Mouse (Mus musculus) layer of hippocampus, adult 9-11 months (tissue): Measurements from ENCODE around the gene Usp4.

Source experiments
- DNase-seq: peaks from one replicate; pipeline ENCODE4 v3.0.0; 2022

The Usp4 gene

DNA sequence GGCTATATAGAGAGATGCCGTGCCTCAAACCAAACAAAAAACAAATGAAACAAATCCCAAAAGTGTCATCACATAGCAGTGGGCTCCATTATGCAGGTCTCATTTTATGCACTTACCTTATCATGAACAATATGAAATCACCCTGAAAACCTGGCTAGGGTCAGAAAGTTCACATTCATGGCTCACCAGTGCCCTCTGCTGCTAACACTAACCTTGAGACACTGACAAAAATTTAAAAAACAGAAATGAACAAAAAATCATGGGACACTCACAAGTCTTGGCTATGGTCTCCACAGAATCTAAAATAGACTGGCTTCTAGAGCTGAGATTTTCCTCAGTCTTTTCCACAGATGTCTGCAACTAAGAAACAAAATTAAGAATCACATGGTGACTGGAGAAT lies 64.6 kb downstream of the Usp4 start:
- no peak for DNase-seq

DNA sequence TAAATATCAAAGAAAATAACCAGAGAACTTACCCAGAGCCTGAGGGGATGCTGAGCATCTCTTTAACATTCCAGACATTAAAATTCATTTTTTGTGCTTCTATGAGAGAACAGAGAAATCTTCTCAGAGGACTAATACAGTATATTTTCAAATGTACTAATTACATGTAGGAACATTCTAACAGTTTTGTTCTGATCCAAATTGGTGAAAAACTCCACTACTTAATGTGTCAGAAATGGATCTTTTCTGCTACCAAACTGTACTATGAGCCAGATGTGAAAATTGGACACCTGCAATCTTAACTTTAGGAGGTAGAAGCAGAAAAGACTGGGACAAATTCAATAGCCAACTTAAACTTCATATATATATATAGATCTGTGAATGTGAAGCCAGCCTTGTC lies 80.7 kb downstream of the Usp4 start, which contains the start of gene Ccdc36:
Gene Ccdc36 (minus strand): TSS at position 101 of the 400 bp plus-strand sequence.
- no peak for DNase-seq

DNA sequence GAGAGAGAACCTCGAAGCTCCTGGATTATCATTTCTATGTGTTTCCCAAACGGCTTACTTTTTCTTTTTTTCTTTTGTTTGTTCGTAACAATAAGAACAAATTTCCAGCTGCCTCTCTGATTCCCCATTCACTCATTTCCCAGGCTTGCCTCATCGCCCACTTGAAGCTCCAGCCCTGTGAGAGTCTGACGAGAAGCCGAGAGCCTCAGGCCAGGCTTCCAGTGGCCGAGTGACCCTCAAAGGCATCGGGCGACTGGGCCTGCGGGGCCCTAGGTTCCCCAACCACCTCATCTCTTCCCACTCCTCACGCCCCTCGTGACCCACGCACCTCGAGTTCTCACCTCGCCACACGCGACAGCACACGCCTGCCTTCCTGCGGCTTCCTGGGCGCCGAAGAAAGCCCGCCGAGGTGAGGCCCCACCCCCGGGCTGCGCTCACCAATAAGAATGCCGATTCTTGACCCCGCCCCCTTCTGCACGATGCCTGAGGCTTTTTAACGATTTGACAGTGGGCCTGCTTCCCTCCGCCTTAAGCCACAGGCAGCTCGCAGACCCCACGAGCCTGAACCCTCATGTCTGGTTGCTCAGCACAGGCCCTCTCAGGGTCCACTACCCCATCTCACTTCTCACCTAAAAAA lies 83.9 kb downstream of the Usp4 start:
- no peak for DNase-seq

DNA sequence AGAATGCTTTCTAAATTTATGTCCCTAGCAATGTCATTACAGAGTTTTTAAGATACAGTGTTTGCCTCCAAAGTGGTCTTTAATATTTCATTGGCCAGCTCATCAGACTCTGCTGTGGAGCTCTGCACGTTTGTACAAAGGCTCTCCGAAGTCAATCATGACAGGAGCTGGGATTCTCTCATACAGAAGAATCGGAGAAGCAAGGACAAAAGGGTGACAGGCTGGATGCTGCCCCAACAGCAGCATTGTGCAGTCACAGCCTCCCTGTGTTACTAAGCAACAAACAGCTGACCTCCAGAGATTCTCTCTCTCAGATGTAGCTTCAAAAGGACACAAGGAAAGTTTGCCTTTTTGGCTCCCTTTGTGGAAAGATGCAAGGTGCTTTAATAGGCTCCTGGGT lies 88.5 kb downstream of the Usp4 start, which contains the start of gene BC048562:
Gene BC048562 (plus strand): TSS at position 301 of the 400 bp plus-strand sequence.
- DNase-seq, result no peak

DNA sequence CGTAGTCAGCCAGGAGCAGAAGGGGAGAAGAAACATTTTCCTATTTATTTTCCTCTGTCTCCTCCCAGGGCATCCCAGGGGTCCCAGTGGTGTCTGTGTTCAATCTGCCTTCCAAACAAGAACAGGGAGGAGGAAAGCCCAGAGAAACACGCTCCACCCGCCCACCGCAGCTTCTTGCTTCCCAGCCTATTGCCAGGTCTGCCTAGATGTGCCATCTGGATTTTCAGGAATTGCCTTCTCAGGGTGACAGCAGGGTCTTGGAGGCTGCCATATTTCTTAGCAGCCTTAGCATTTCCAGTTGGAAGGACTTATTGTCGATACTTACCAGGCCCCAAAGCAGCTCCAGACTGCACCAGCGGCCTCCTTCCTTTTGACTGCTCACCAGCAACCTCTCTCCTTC lies 91.5 kb downstream of the Usp4 start:
- DNase-seq, result peak; percentile 55

DNA sequence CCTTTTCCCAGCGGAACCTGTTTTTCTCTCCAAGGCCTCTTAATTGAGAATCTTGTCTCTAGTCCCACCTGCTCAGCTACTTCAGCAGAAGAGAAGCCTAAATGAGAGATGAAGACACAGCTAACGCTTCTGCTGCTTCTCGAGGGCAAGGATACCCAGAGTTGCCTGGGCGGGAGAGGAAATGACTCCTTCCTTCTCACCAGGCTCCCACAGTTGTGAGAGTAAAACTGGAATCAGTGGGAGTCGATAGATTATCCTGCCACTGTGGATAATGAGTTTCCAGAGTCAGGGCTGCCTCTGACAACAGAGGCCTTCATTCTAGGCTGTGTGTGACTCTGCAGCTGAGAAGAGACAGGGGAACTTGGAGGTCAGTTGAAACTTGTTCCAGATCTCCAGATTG lies 92.8 kb downstream of the Usp4 start:
- DNase-seq, result no peak

DNA sequence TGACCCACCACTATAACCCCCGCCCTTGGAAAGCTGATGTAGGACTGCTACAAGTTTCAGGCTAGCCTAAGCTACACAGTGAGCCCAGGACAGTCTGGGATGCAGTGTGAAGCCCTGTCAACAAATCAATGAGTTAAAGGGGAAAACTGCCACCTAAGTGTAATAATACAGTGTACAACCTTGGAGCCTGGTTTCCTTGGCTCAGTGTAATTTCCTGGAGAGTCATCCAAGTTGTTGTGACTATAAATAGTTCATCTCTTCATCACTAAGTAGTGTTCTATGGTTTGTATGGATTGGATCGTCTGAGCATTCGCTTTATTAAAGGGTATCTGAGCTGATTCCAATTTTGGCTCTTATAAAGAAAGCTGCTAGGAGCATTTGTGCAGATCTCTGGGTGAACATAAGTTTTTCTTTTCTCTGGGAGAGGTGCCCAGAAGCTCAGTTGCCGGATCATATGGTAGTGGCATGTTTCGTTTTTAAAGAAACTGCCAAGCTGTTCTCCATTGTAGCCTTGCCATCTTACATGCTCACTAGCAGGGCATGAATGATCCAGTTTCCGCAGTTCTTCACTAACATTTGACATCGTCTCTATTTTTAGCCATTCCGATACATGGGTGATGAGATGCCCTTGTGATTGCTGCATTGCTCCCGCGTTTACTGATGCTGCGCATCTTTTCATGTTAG lies 93.7 kb downstream of the Usp4 start:
- peak; percentile 82 for DNase-seq
